Comparison of ENCODE assay signal across 8 mouse cellular contexts in the genomic region with DNA sequence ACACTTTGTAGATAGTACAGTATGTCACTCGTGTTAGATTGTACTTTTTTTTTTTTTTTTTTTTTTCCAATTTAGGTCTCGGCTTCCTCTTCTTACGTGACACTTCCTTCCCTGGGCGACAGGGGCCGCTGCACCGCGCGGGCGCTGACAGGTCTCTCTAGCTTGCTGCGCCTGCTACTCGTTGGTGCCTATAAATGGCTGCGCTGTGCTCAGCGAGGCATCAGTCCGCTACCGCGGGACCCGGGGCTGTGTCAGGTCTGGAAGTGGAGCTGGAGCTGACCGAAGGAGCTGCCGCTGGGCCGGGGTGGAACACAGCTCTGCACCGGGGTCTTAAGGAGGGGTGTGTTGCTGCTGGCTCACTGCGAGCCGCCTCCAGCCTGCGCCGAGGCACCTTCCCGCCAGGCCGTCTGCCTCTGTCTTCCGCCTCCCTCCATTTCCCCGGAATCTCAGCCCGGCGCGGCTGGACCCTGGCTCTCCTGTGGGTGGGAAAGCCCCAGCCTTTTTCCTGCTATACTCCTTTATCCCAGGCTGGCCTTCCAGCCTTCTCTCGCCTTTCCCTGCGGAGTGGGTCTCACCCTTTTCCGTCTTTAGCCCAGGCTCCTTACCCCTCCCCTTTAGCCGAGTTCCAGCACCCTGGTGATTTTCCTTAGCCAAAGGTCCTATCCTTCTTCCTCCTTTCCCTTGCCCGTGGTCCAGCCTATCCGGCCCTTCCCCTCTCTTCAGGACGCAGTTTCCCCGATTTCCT. TPM values are rescaled to one million over a fixed set of nuclear protein-coding genes. Genes with fewer than 3 reads are reported as not detected.
DNase-seq lines count a peak whose midpoint lies in the region; ATAC-seq and TF ChIP-seq lines count a peak whose summit lies in the region.

TSS of gene Slc9a1 (plus strand) at position 154 of the 745 bp plus-strand sequence.

- H3K27ac ChIP-seq in bone marrow, adult 2 months (ENCODE audit: control insufficient read depth, insufficient read depth, low read depth, low read length, poor library complexity): peak within 1 kb of the TSS; percentile 46
- peak within 1 kb of the TSS; percentile 86 for H3K27ac ChIP-seq in embryonic facial prominence, embryonic 15.5 days (replicated peaks)
- peak within 1 kb of the TSS; percentile 86 for H3K27ac ChIP-seq in kidney, embryonic 14.5 days (ENCODE audit: low read depth, low read length)
- peak within 1 kb of the TSS; percentile 88 for H3K27ac ChIP-seq in limb, embryonic 15.5 days

- peak; percentile 88 for TF ChIP-seq CTCF in bone marrow, adult 2 months (IDR thresholded peaks at IDR 0.05; ENCODE audit: control insufficient read depth, insufficient read depth, low read length)

- peak within 1 kb of the TSS; percentile 71 for H3K4me2 ChIP-seq in embryonic facial prominence, embryonic 15.5 days (replicated peaks)
- peak within 1 kb of the TSS; percentile 56 for H3K4me2 ChIP-seq in kidney, embryonic 14.5 days (replicated peaks; ENCODE audit: low read depth, low read length)
- H3K4me2 ChIP-seq in limb, embryonic 15.5 days: peak within 1 kb of the TSS; percentile 55

- no peaks in the 10 kb centered on the region for H3K9me3 ChIP-seq in embryonic facial prominence, embryonic 15.5 days (replicated peaks)
- H3K9me3 ChIP-seq in kidney, embryonic 14.5 days (ENCODE audit: control insufficient read depth, low read length): no peaks in the 10 kb centered on the region
- no peaks in the 10 kb centered on the region for H3K9me3 ChIP-seq in limb, embryonic 15.5 days

- no peaks in the 10 kb centered on the region for H3K27me3 ChIP-seq in embryonic facial prominence, embryonic 15.5 days
- no peaks in the 10 kb centered on the region for H3K27me3 ChIP-seq in kidney, embryonic 14.5 days (ENCODE audit: control insufficient read depth, insufficient read depth, low read length)
- H3K27me3 ChIP-seq in limb, embryonic 15.5 days: no peaks in the 10 kb centered on the region

- TF ChIP-seq POLR2A in bone marrow, adult 2 months (IDR thresholded peaks at IDR 0.05; ENCODE audit: borderline replicate concordance, control insufficient read depth, low read depth, low read length): peak; percentile 100

- WGBS in bone marrow, adult 2 months: under 1% methylated on average over 40 of the region's 40 CpGs
- WGBS in embryonic facial prominence, embryonic 15.5 days: under 1% methylated on average over 40 of the region's 40 CpGs
- WGBS in kidney, embryonic 14.5 days: under 1% methylated on average over 40 of the region's 40 CpGs
- WGBS in limb, embryonic 15.5 days: under 1% methylated on average over 37 of the region's 40 CpGs

- peak; percentile 94 for ATAC-seq in embryonic facial prominence, embryonic 15.5 days (ENCODE audit: insufficient number of reproducible peaks, low FRiP score, low TSS enrichment, low read depth)
- peak; percentile 96 for ATAC-seq in kidney, embryonic 14.5 days (ENCODE audit: low FRiP score, low TSS enrichment)
- peak; percentile 89 for ATAC-seq in limb, embryonic 15.5 days (ENCODE audit: insufficient number of reproducible peaks, low FRiP score, low TSS enrichment, low read depth)

- DNase-seq in 416B (ENCODE audit: low read depth): peak; percentile 95
- peak; percentile 92 to 93 for DNase-seq in heart, adult 9 months (ENCODE audit: low spot score in 2 of 2)
- DNase-seq in monocyte, adult 2 months (ENCODE audit: low read depth in 1 of 2, low spot score in 2 of 2): peak; percentile 78 to 87
- peak; percentile 89 to 91 for DNase-seq in spleen, postnatal 36 days (ENCODE audit: low spot score in 2 of 2)

- peak within 1 kb of the TSS; percentile 95 for H3K9ac ChIP-seq in embryonic facial prominence, embryonic 15.5 days
- H3K9ac ChIP-seq in kidney, embryonic 14.5 days (ENCODE audit: low read depth, low read length): peak within 1 kb of the TSS; percentile 95
- H3K9ac ChIP-seq in limb, embryonic 15.5 days: peak within 1 kb of the TSS; percentile 70

- H3K4me1 ChIP-seq in bone marrow, adult 2 months (ENCODE audit: control insufficient read depth, insufficient read depth, low read length): peaks cover 4% of the 10 kb centered on the region; the same call in 1 of the 2 replicates
- peaks cover 45% of the 10 kb centered on the region for H3K4me1 ChIP-seq in embryonic facial prominence, embryonic 15.5 days
- H3K4me1 ChIP-seq in kidney, embryonic 14.5 days (ENCODE audit: control insufficient read depth, insufficient read depth, low read length): peaks cover 37% of the 10 kb centered on the region
- peaks cover 41% of the 10 kb centered on the region for H3K4me1 ChIP-seq in limb, embryonic 15.5 days

- H3K36me3 ChIP-seq in embryonic facial prominence, embryonic 15.5 days: peaks cover 1% of the 10 kb centered on the region; the same call in 1 of the 2 replicates
- peaks cover under 1% of the 10 kb centered on the region; the same call in 1 of the 2 replicates for H3K36me3 ChIP-seq in kidney, embryonic 14.5 days (ENCODE audit: control insufficient read depth, insufficient read depth, low read length)
- peaks cover 2% of the 10 kb centered on the region; the same call in 1 of the 2 replicates for H3K36me3 ChIP-seq in limb, embryonic 15.5 days

- H3K4me3 ChIP-seq in bone marrow, adult 2 months (replicated peaks; ENCODE audit: control insufficient read depth, low read depth, low read length): peak within 1 kb of the TSS; percentile 90
- H3K4me3 ChIP-seq in embryonic facial prominence, embryonic 15.5 days (replicated peaks): peak within 1 kb of the TSS; percentile 76
- H3K4me3 ChIP-seq in kidney, embryonic 14.5 days (ENCODE audit: low read length): peak within 1 kb of the TSS; percentile 87
- H3K4me3 ChIP-seq in limb, embryonic 15.5 days: peak within 1 kb of the TSS; percentile 76

RNA-seq across cellular contexts. Expression of gene Slc9a1, which starts in this region (rescaled TPM):
- polyA plus RNA-seq in bone marrow, adult 2 months (2011; ENCODE audit: insufficient read depth, insufficient read length, low replicate concordance, missing spikeins): 16.6 and 31.3 TPM in 2 replicates
- polyA plus RNA-seq in embryonic facial prominence, embryonic 15.5 days (2015; fragmentation: Nextera tagmentation; extraction: Ambion mirVana): 11.0 and 11.2 TPM in 2 replicates
- polyA plus RNA-seq in kidney, embryonic 14.5 days (2014; fragmentation: Nextera tagmentation; extraction: Ambion mirVana): 5.6 and 7.6 TPM in 2 replicates
- 10.1 and 10.9 TPM in 2 replicates for polyA plus RNA-seq in limb, embryonic 15.5 days (2015; fragmentation: Nextera tagmentation; extraction: Ambion mirVana)

Comparison
In these comparisons a context has a peak if more than half of its experiments do, and no peak if none do; other contexts are left out.
1. Peak in every context shown above with its lines: DNase-seq, ATAC-seq, H3K4me3 ChIP-seq and H3K27ac ChIP-seq.